Mouse (Mus musculus) heart, postnatal 4 days (tissue): ENCODE data around the gene Rbm8a2. TPM values are rescaled to one million over a fixed set of nuclear protein-coding genes. Genes with fewer than 3 reads are reported as not detected.

Experiments used
- total RNA-seq, 2 experiments: library from RNA; stranded (reverse); gene quantifications; 2 replicates each; pipeline ENCODE4 v1.2.3; 2021

The Rbm8a2 gene
- total RNA-seq, 2 experiments from 2014 or later, result not detected

Other genes starting within 250 kb of the Rbm8a2 start
- 10 to 100 TPM; 10.2 to 14.5 TPM for gene Exo1, start 98.5 kb downstream of the Rbm8a2 start, total RNA-seq
- gene Gm38100, start 58.8 kb downstream of the Rbm8a2 start, total RNA-seq, result not detected